Mouse (Mus musculus) E14TG2a.4 (cell line): ENCODE results near the gene Aip.

Experiments used
- H3K27me3 ChIP-seq: 2 replicates; pipeline ENCODE4 v1.6.1; 2014; ENCODE audit warnings: low read length, control low read depth; ENCODE audit not compliant: insufficient read depth
- H3K36me3 ChIP-seq: 2 replicates; pipeline ENCODE4 v1.6.1; 2014; ENCODE audit warnings: low read length, control low read depth; ENCODE audit not compliant: insufficient read depth
- H3K4me1 ChIP-seq: replicated peaks from 2 replicates; pipeline ENCODE4 v1.6.1; 2014; ENCODE audit warnings: low read depth, low read length, control low read depth
- H3K4me3 ChIP-seq: replicated peaks from 2 replicates; pipeline ENCODE4 v1.5.1; 2014; ENCODE audit warnings: mild to moderate bottlenecking, low read length
- H3K9me3 ChIP-seq: 2 replicates; pipeline ENCODE4 v1.6.1; 2014; ENCODE audit warnings: low read length, control low read depth
- CTCF ChIP-seq: conservative IDR thresholded peaks from 2 replicates; pipeline ENCODE4 v1.5.1; 2014; ENCODE audit warnings: low read length
- NANOG ChIP-seq: IDR thresholded peaks from 2 replicates; pipeline ENCODE4 v1.6.1; 2014; ENCODE audit warnings: borderline replicate concordance, low read length, mixed read lengths
- POU5F1 ChIP-seq: IDR thresholded peaks from 2 replicates; pipeline ENCODE4 v1.6.1; 2014; ENCODE audit warnings: low read length, borderline replicate concordance

Gene Aip

GRCm38 (mm10) chr19:4149283-4149682 is 23.6 kb upstream of the Aip start:
- H3K36me3 ChIP-seq: peaks cover 48% of the 10 kb centered on the region
- no peak for TF ChIP-seq POU5F1
- no peak for TF ChIP-seq CTCF
- TF ChIP-seq NANOG: no peak
- H3K4me1 ChIP-seq: peaks cover 94% of the 10 kb centered on the region
- H3K9me3 ChIP-seq: no peaks in the 10 kb centered on the region
- H3K27me3 ChIP-seq: no peaks in the 10 kb centered on the region
- H3K4me3 ChIP-seq: peak overlapping the region; percentile 87

GRCm38 (mm10) chr19:4148819-4149218 is 23.2 kb upstream of the Aip start:
- H3K4me1 ChIP-seq: peaks cover 90% of the 10 kb centered on the region
- no peaks in the 10 kb centered on the region for H3K9me3 ChIP-seq
- peaks cover 3% of the 10 kb centered on the region; the same call in 1 of the 2 replicates for H3K27me3 ChIP-seq
- TF ChIP-seq CTCF (no peak), POU5F1 (no peak), NANOG (no peak)
- H3K36me3 ChIP-seq: peaks cover 44% of the 10 kb centered on the region
- peak overlapping the region; percentile 87 for H3K4me3 ChIP-seq

GRCm38 (mm10) chr19:4148491-4148806 is 22.8 kb upstream of the Aip start, which contains the start of gene Coro1b:
Gene Coro1b, plus strand, starts transcription at chr19:4148619.
- peaks cover 40% of the 10 kb centered on the region for H3K36me3 ChIP-seq
- H3K4me3 ChIP-seq: peak within 1 kb of the TSS; percentile 87
- TF ChIP-seq NANOG (no peak), CTCF (no peak), POU5F1 (no peak)
- peaks cover 86% of the 10 kb centered on the region for H3K4me1 ChIP-seq
- no peaks in the 10 kb centered on the region for H3K9me3 ChIP-seq
- H3K27me3 ChIP-seq: peaks cover 7% of the 10 kb centered on the region; the same call in 1 of the 2 replicates

GRCm38 (mm10) chr19:4147782-4148490 is 22.3 kb upstream of the Aip start:
- H3K9me3 ChIP-seq: no peaks in the 10 kb centered on the region
- peak overlapping the region; percentile 87 for H3K4me3 ChIP-seq
- H3K27me3 ChIP-seq: peaks cover 12% of the 10 kb centered on the region
- TF ChIP-seq NANOG (no peak), CTCF (no peak), POU5F1 (peak; percentile 70; the same call in 1 of the 2 replicates)
- peaks cover 81% of the 10 kb centered on the region for H3K4me1 ChIP-seq
- peaks cover 35% of the 10 kb centered on the region for H3K36me3 ChIP-seq

GRCm38 (mm10) chr19:4147022-4147405 is 21.4 kb upstream of the Aip start:
- H3K27me3 ChIP-seq: peaks cover 12% of the 10 kb centered on the region

GRCm38 (mm10) chr19:4146366-4147021 is 20.8 kb upstream of the Aip start:
- H3K36me3 ChIP-seq: peaks cover 23% of the 10 kb centered on the region
- TF ChIP-seq POU5F1 (no peak), CTCF (no peak), NANOG (no peak)
- no peaks in the 10 kb centered on the region for H3K9me3 ChIP-seq
- H3K4me1 ChIP-seq: peaks cover 71% of the 10 kb centered on the region
- H3K27me3 ChIP-seq: peaks cover 12% of the 10 kb centered on the region
- 0 out of 2 replicates have a peak overlapping the region, but pooled peaks have one; percentile 2 for H3K4me3 ChIP-seq

More at GRCm38 (mm10) chr19:4147022-4147405, 21.4 kb upstream of the Aip start:
- peaks cover 27% of the 10 kb centered on the region for H3K36me3 ChIP-seq
- no peaks in the 10 kb centered on the region for H3K9me3 ChIP-seq
- TF ChIP-seq CTCF (no peak), NANOG (no peak), POU5F1 (no peak)
- H3K4me3 ChIP-seq: 0 out of 2 replicates have a peak overlapping the region, but pooled peaks have one; percentile 2
- H3K4me1 ChIP-seq: peaks cover 76% of the 10 kb centered on the region

- no peaks in the 10 kb centered on the region for H3K9me3 ChIP-seq
- peaks cover 12% of the 10 kb centered on the region for H3K27me3 ChIP-seq
- peaks cover 71% of the 10 kb centered on the region for H3K4me1 ChIP-seq
- peaks cover 17% of the 10 kb centered on the region for H3K36me3 ChIP-seq
- TF ChIP-seq POU5F1 (no peak), CTCF (no peak)
- no peak overlapping the region for H3K4me3 ChIP-seq
These were observed 20.3 kb upstream of the Aip start for GRCm38 (mm10) chr19:4145936-4146335.

GRCm38 (mm10) chr19:4144550-4145498 is 19.2 kb upstream of the Aip start:
- Histone ChIP-seq H3K4me3 (no peak overlapping the region), H3K27me3 (peaks cover 19% of the 10 kb centered on the region), H3K9me3 (no peaks in the 10 kb centered on the region), H3K4me1 (peaks cover 70% of the 10 kb centered on the region), H3K36me3 (peaks cover 6% of the 10 kb centered on the region)
- no peak for TF ChIP-seq POU5F1
- TF ChIP-seq CTCF: no peak
- no peak for TF ChIP-seq NANOG
